Mouse (Mus musculus): ENCODE measurements at regions not wholly inside any gene's neighbourhood (a gene's known extent, or its start where the extent isn't known, plus 50 kb on each side); places are given as distances from the start of the nearest gene placed in this dataset.
A peak's percentile ranks its signal among the peaks of the same experiment; 100 is the strongest.

- Histone ChIP-seq H3K4me3 (replicated peaks) (no peak overlapping the region), H3K4me1 (no peaks in the 10 kb centered on the region), H3K4me2 (no peak overlapping the region), H3K36me3 (no peaks in the 10 kb centered on the region), H3K27me3 (replicated peaks) (no peaks in the 10 kb centered on the region), H3K9ac (replicated peaks) (no peak overlapping the region), H3K9me3 (replicated peaks) (no peaks in the 10 kb centered on the region), H3K27ac (replicated peaks) (no peak overlapping the region)
- 78% methylated on average over 2 of the region's 2 CpGs for WGBS
- ATAC-seq (ENCODE audit: low FRiP score) = no peak
Observed at GRCm38 (mm10) chr7:119291442-119291841, 107.0 kb upstream of the Gpr139 start.

DNA sequence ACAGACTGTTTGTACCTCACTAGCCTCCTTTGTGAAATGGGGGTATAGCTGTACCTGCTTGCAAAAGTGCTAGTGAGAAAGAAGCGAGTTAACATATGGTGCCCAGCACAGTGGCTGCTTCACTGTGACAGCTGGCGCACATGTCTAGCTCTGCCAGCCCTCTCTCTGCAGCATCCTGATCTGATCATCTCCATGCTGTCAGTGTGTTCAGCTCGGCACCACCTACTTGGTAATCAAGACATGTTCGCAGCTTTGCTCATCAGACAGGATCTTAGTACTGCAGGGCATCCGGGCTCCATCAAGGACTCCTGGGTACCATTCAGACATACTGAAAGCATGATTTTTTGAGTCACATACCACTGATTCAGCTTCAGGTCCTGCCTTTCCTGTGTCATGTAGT is 100.9 kb upstream of the Gpr139 start:
- Histone ChIP-seq H3K4me3 (replicated peaks) (no peak overlapping the region), H3K36me3 (no peaks in the 10 kb centered on the region), H3K4me1 (no peaks in the 10 kb centered on the region), H3K9ac (replicated peaks) (no peak overlapping the region), H3K9me3 (replicated peaks) (no peaks in the 10 kb centered on the region), H3K4me2 (no peak overlapping the region), H3K27ac (replicated peaks) (no peak overlapping the region), H3K27me3 (replicated peaks) (no peaks in the 10 kb centered on the region)
- ATAC-seq (ENCODE audit: low FRiP score) = peak; percentile 53
- 66% methylated on average over 5 of the region's 5 CpGs for WGBS

- H3K27ac ChIP-seq (replicated peaks) = no peak overlapping the region
- H3K4me2 ChIP-seq = no peak overlapping the region
- H3K4me3 ChIP-seq (replicated peaks) = no peak overlapping the region
- no peaks in the 10 kb centered on the region for H3K9me3 ChIP-seq (replicated peaks)
- WGBS = 59% methylated on average over 3 of the region's 3 CpGs
- no peak for ATAC-seq (ENCODE audit: low FRiP score)
- no peak overlapping the region for H3K9ac ChIP-seq (replicated peaks)
- H3K36me3 ChIP-seq = no peaks in the 10 kb centered on the region
- no peaks in the 10 kb centered on the region for H3K4me1 ChIP-seq
- no peaks in the 10 kb centered on the region for H3K27me3 ChIP-seq (replicated peaks)
Observed at GRCm38 (mm10) chr7:119279896-119280661, 95.7 kb upstream of the Gpr139 start.

- no peaks in the 10 kb centered on the region for H3K36me3 ChIP-seq
- ATAC-seq (ENCODE audit: low FRiP score) = no peak
- H3K27ac ChIP-seq (replicated peaks) = no peak overlapping the region
- no peaks in the 10 kb centered on the region for H3K9me3 ChIP-seq (replicated peaks)
- no peaks in the 10 kb centered on the region for H3K4me1 ChIP-seq
- no peak overlapping the region for H3K4me3 ChIP-seq (replicated peaks)
- no peaks in the 10 kb centered on the region for H3K27me3 ChIP-seq (replicated peaks)
- no peak overlapping the region for H3K9ac ChIP-seq (replicated peaks)
- no peak overlapping the region for H3K4me2 ChIP-seq
- 65% methylated on average over 3 of the region's 3 CpGs for WGBS
Observed at GRCm38 (mm10) chr7:119272621-119273020, 88.2 kb upstream of the Gpr139 start.

GRCm38 (mm10) chr7:119271427-119271826 is 87.0 kb upstream of the Gpr139 start:
- no peaks in the 10 kb centered on the region for H3K9me3 ChIP-seq (replicated peaks)
- H3K4me1 ChIP-seq = no peaks in the 10 kb centered on the region
- no peak overlapping the region for H3K4me3 ChIP-seq (replicated peaks)
- H3K36me3 ChIP-seq = no peaks in the 10 kb centered on the region
- H3K27me3 ChIP-seq (replicated peaks) = no peaks in the 10 kb centered on the region
- H3K4me2 ChIP-seq = no peak overlapping the region
- H3K27ac ChIP-seq (replicated peaks) = peak overlapping the region; percentile 48; the same call in 1 of the 2 replicates
- no peak for ATAC-seq (ENCODE audit: low FRiP score)
- 96% methylated on average over 1 of the region's 1 CpGs for WGBS
- no peak overlapping the region for H3K9ac ChIP-seq (replicated peaks)

- Histone ChIP-seq H3K9me3 (replicated peaks) (no peaks in the 10 kb centered on the region), H3K4me1 (no peaks in the 10 kb centered on the region), H3K4me3 (replicated peaks) (no peak overlapping the region), H3K27me3 (replicated peaks) (no peaks in the 10 kb centered on the region), H3K4me2 (no peak overlapping the region), H3K27ac (replicated peaks) (peak overlapping the region; percentile 48), H3K36me3 (no peaks in the 10 kb centered on the region), H3K9ac (replicated peaks) (no peak overlapping the region)
- no peak; the same call in 1 of the 2 replicates for ATAC-seq (ENCODE audit: low FRiP score)
- WGBS = 30% methylated on average over 8 of the region's 8 CpGs
Observed at GRCm38 (mm10) chr7:119270826-119271420, 86.5 kb upstream of the Gpr139 start.

DNA sequence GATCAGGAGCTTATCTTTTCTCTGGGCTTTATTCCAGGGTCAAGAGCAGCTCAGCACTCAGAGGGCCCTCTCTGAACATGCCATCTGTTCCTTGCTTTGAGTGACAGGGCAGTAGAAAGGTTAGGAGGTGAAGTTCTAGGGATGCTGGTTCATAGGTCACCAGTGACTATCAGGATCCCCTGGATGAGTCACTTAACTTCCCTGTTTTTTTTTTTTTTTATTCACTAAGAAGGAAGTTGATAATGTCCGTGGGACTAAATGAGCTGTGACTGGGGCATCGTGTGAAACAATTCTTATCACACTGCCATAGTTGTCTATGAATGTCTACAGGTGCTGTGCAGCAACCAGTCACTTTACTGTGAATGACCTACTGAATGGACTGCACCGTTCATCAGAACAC is 73.8 kb upstream of the Gpr139 start:
- no peaks in the 10 kb centered on the region for H3K36me3 ChIP-seq
- no peak overlapping the region for H3K4me2 ChIP-seq
- H3K4me1 ChIP-seq = no peaks in the 10 kb centered on the region
- 86% methylated on average over 3 of the region's 3 CpGs for WGBS
- H3K27me3 ChIP-seq (replicated peaks) = no peaks in the 10 kb centered on the region
- no peak overlapping the region for H3K4me3 ChIP-seq (replicated peaks)
- no peak overlapping the region for H3K9ac ChIP-seq (replicated peaks)
- no peak for ATAC-seq (ENCODE audit: low FRiP score)
- H3K27ac ChIP-seq (replicated peaks) = no peak overlapping the region
- H3K9me3 ChIP-seq (replicated peaks) = no peaks in the 10 kb centered on the region

DNA sequence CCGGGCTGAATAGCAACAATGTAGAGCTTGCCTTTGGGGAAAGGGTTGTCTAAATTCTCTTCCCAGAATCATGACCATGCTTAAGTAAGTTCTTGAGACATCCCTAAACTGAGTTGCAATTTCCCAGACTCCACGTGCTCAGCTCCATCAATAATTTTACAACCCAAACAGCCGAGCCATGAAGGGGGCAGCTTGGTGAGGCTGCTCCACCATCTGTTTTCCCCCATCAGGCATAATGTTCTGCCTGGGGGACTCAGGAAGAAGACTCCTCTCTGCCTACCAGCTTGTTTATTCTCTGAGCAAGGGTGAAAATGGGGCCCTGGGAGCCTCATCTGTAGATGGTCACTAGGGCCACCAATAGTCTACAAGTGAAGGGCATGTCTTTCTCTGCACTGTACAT is 72.5 kb upstream of the Gpr139 start:
- Histone ChIP-seq H3K27me3 (replicated peaks) (no peaks in the 10 kb centered on the region), H3K4me2 (no peak overlapping the region), H3K27ac (replicated peaks) (no peak overlapping the region), H3K4me3 (replicated peaks) (no peak overlapping the region), H3K9me3 (replicated peaks) (no peaks in the 10 kb centered on the region), H3K4me1 (no peaks in the 10 kb centered on the region), H3K9ac (replicated peaks) (no peak overlapping the region), H3K36me3 (no peaks in the 10 kb centered on the region)
- 90% methylated on average over 3 of the region's 3 CpGs for WGBS
- ATAC-seq (ENCODE audit: low FRiP score) = no peak

DNA sequence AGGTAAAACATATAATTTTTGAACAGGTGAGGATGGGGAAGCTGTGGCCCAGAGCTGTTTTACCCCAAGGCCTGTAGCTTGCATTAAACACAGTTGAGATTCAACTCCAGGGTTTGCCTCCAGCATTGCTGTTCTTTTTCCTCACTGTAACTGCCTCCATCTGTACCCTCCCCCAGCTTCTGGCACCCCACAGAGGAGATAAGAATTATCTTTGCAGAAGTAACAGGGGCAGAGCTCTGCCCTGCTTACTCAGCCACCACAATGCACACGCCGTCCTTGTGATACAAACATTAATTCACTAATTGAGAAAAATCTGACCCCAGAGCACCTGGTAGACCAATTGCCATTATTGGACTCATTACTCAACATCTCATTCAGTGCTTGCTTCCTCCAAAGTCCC is 68.3 kb upstream of the Gpr139 start:
- Histone ChIP-seq H3K9me3 (replicated peaks) (no peaks in the 10 kb centered on the region), H3K4me2 (no peak overlapping the region), H3K36me3 (no peaks in the 10 kb centered on the region), H3K4me3 (replicated peaks) (no peak overlapping the region), H3K9ac (replicated peaks) (no peak overlapping the region), H3K4me1 (no peaks in the 10 kb centered on the region), H3K27me3 (replicated peaks) (no peaks in the 10 kb centered on the region), H3K27ac (replicated peaks) (no peak overlapping the region)
- 57% methylated on average over 2 of the region's 2 CpGs for WGBS
- ATAC-seq (ENCODE audit: low FRiP score) = no peak; the same call in 1 of the 2 replicates

GRCm38 (mm10) chr7:119251679-119252078 is 67.3 kb upstream of the Gpr139 start:
- no peak overlapping the region for H3K4me2 ChIP-seq
- no peaks in the 10 kb centered on the region for H3K36me3 ChIP-seq
- ATAC-seq (ENCODE audit: low FRiP score) = no peak
- no peaks in the 10 kb centered on the region for H3K27me3 ChIP-seq (replicated peaks)
- H3K9ac ChIP-seq (replicated peaks) = no peak overlapping the region
- no peak overlapping the region for H3K4me3 ChIP-seq (replicated peaks)
- no peaks in the 10 kb centered on the region for H3K4me1 ChIP-seq
- WGBS = 87% methylated on average over 1 of the region's 1 CpGs
- no peak overlapping the region for H3K27ac ChIP-seq (replicated peaks)
- no peaks in the 10 kb centered on the region for H3K9me3 ChIP-seq (replicated peaks)

GRCm38 (mm10) chr7:119250381-119250780 is 66.0 kb upstream of the Gpr139 start:
- H3K9me3 ChIP-seq (replicated peaks) = no peaks in the 10 kb centered on the region
- no peaks in the 10 kb centered on the region for H3K4me1 ChIP-seq
- no peaks in the 10 kb centered on the region for H3K27me3 ChIP-seq (replicated peaks)
- H3K27ac ChIP-seq (replicated peaks) = no peak overlapping the region
- H3K4me2 ChIP-seq = no peak overlapping the region
- no peak overlapping the region for H3K4me3 ChIP-seq (replicated peaks)
- H3K9ac ChIP-seq (replicated peaks) = no peak overlapping the region
- WGBS = 94% methylated on average over 3 of the region's 3 CpGs
- no peaks in the 10 kb centered on the region for H3K36me3 ChIP-seq
- no peak for ATAC-seq (ENCODE audit: low FRiP score)

DNA sequence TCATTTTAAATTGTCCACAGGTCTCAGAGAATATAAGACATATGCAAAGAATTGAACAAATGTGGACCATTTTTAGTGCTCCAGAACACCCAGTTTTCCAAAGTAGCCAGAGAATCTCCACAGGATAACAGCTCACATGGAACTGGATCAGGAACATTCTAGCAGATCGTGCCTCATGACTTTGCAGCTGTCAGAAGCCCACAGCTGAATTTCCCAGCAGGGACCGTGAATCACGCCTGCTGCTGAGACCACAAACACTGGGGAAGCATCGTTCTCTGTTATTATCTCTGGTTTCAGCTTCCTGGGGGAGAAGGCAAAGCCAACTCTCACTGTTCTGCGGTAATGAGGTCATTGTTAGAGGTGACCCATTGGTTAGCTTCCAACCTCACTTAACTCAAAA is 60.4 kb upstream of the Gpr139 start:
- Histone ChIP-seq H3K27ac (replicated peaks) (no peak overlapping the region), H3K36me3 (no peaks in the 10 kb centered on the region), H3K4me3 (replicated peaks) (no peak overlapping the region), H3K4me2 (no peak overlapping the region), H3K27me3 (replicated peaks) (no peaks in the 10 kb centered on the region), H3K4me1 (no peaks in the 10 kb centered on the region), H3K9ac (replicated peaks) (no peak overlapping the region), H3K9me3 (replicated peaks) (no peaks in the 10 kb centered on the region)
- 59% methylated on average over 5 of the region's 5 CpGs for WGBS
- ATAC-seq (ENCODE audit: low FRiP score) = no peak

Measured in neural tube, embryonic 15.5 days (tissue).